Mouse (Mus musculus) CH12.LX (cell line): ENCODE results near the gene Npb. TPM values are rescaled to one million over a fixed set of nuclear protein-coding genes. Genes with fewer than 3 reads are reported as not detected.

Source experiments
- DNase-seq: peaks from one replicate; pipeline ENCODE4 v3.0.0-alpha.2; 2013; ENCODE audit errors: extremely low read depth
- H3K27ac ChIP-seq: 2 replicates; pipeline ENCODE4 v1.5.1; 2012; ENCODE audit warnings: low read depth, mild to moderate bottlenecking, control low read depth, moderate library complexity; ENCODE audit not compliant: insufficient read depth
- H3K27me3 ChIP-seq: replicated peaks from 2 replicates; pipeline ENCODE3; 2012; ENCODE audit warnings: inconsistent platforms
- H3K36me3 ChIP-seq, 2 experiments: replicated peaks in 1 of 2; 2 replicates each; pipeline versions ENCODE3 to v1.6.1; 2012; ENCODE audit warnings: inconsistent platforms in 1 of 2, low read length in 1 of 2, mild to moderate bottlenecking in 1 of 2, mixed read lengths in 1 of 2, moderate library complexity in 1 of 2; ENCODE audit not compliant: control insufficient read depth in 1 of 2, insufficient read depth in 1 of 2
- H3K4me1 ChIP-seq, 2 experiments: 2 replicates each; pipeline ENCODE4 v1.6.1; 2012; ENCODE audit warnings: inconsistent platforms in 1 of 2, moderate library complexity in 1 of 2; ENCODE audit not compliant: insufficient read depth in 2 of 2, control insufficient read depth in 1 of 2
- H3K4me2 ChIP-seq: 2 replicates; pipeline ENCODE4 v1.6.1; 2012; ENCODE audit warnings: low read depth, mild to moderate bottlenecking, control low read depth; ENCODE audit not compliant: poor library complexity, insufficient read depth, severe bottlenecking
- H3K4me3 ChIP-seq, 3 experiments: fragments of 150-350 bp in 1 of 3; sonication (generic) in 1 of 3; replicated peaks in 1 of 3; 2 replicates each; pipeline versions ENCODE3 to v1.5.1; 2011 to 2012; ENCODE audit warnings: low read depth in 2 of 3, low read length in 2 of 3, mild to moderate bottlenecking in 2 of 3, moderate library complexity in 2 of 3, control low read depth in 1 of 3, improper control_type of control experiment in 1 of 3, inconsistent platforms in 1 of 3, mixed read lengths in 1 of 3; ENCODE audit not compliant: poor library complexity in 1 of 3
- H3K79me2 ChIP-seq: replicated peaks from 2 replicates; pipeline ENCODE4 v1.6.1; 2012; ENCODE audit warnings: mild to moderate bottlenecking, moderate library complexity; ENCODE audit not compliant: control insufficient read depth, poor library complexity, insufficient read depth, severe bottlenecking; ENCODE audit errors: extremely low read depth
- H3K9ac ChIP-seq: 2 replicates; pipeline ENCODE4 v1.6.1; 2012; ENCODE audit warnings: low read depth, mild to moderate bottlenecking, control low read depth, moderate library complexity; ENCODE audit not compliant: insufficient read depth
- H3K9me3 ChIP-seq: replicated peaks from 2 replicates; pipeline ENCODE3; 2012; ENCODE audit warnings: low read length, inconsistent platforms, mixed read lengths
- CTCF ChIP-seq, 2 experiments: IDR thresholded peaks in 1 of 2; conservative IDR thresholded peaks in 1 of 2; 2 replicates each; pipeline ENCODE4 v1.5.1; 2011 to 2012; ENCODE audit warnings: low read depth in 2 of 2, low read length in 2 of 2, improper control_type of control experiment in 1 of 2, inconsistent platforms in 1 of 2, mild to moderate bottlenecking in 1 of 2, moderate library complexity in 1 of 2
- EP300 ChIP-seq: IDR thresholded peaks from 2 replicates; pipeline ENCODE4 v1.6.1; 2011; ENCODE audit warnings: low read length, improper control_type of control experiment
- JUN ChIP-seq: IDR thresholded peaks from 2 replicates; pipeline ENCODE4 v1.6.1; 2011; ENCODE audit warnings: low read depth, mild to moderate bottlenecking, low read length, improper control_type of control experiment, moderate library complexity; ENCODE audit not compliant: insufficient read depth
- MAFK ChIP-seq: IDR thresholded peaks from 2 replicates; pipeline ENCODE4 v1.6.1; 2011; ENCODE audit warnings: low read length, improper control_type of control experiment; ENCODE audit not compliant: insufficient replicate concordance
- MAZ ChIP-seq: IDR thresholded peaks from 2 replicates; pipeline ENCODE4 v1.6.1; 2012; ENCODE audit warnings: low read depth, mild to moderate bottlenecking, inconsistent platforms, low read length, improper control_type of control experiment, moderate library complexity
- NRF1 ChIP-seq: IDR thresholded peaks from 2 replicates; pipeline ENCODE4 v1.6.1; 2014; ENCODE audit warnings: low read depth, mild to moderate bottlenecking, inconsistent platforms, low read length, improper control_type of control experiment, moderate library complexity
- POLR2A ChIP-seq: IDR thresholded peaks from 2 replicates; pipeline ENCODE4 v1.6.1; 2011; ENCODE audit warnings: low read depth, mild to moderate bottlenecking, improper control_type of control experiment, low read length
- POLR2AphosphoS2 ChIP-seq: IDR thresholded peaks from 2 replicates; pipeline ENCODE4 v1.6.1; 2011; ENCODE audit warnings: low read depth, low read length, improper control_type of control experiment
- RAD21 ChIP-seq: IDR thresholded peaks from 2 replicates; pipeline ENCODE4 v1.6.1; 2011; ENCODE audit warnings: low read depth, mild to moderate bottlenecking, low read length, improper control_type of control experiment, moderate library complexity
- RCOR1 ChIP-seq: conservative IDR thresholded peaks from 2 replicates; pipeline ENCODE4 v1.6.1; 2012; ENCODE audit warnings: low read depth, mild to moderate bottlenecking, inconsistent platforms, low read length, improper control_type of control experiment
- SMC3 ChIP-seq: IDR thresholded peaks from 2 replicates; pipeline ENCODE4 v1.6.1; 2011; ENCODE audit warnings: low read depth, low read length, improper control_type of control experiment
- ZMIZ1 ChIP-seq: IDR thresholded peaks from 2 replicates; pipeline ENCODE4 v1.6.1; 2012; ENCODE audit warnings: low read depth, mild to moderate bottlenecking, inconsistent platforms, low read length, improper control_type of control experiment
- dilution Hi-C: fragments of 300-500 bp; cut with MboI; formaldehyde crosslinking; loops from 2 replicates; pipeline ENCODE4 v1.14.3; 2020; ENCODE audit warnings: low sequenced_read_pairs; ENCODE audit not compliant: extremely low pct_unique_long_range_greater_than_20kb, extremely low pct_ligation_motif_present
- in situ Hi-C: fragments of 300-500 bp; cut with MboI; formaldehyde crosslinking; loops from 3 replicates; pipeline ENCODE4 v1.14.3; 2019; ENCODE audit warnings: low sequenced_read_pairs, low pct_ligation_motif_present, low pct_unique_long_range_greater_than_20kb, mixed read lengths
- polyA plus RNA-seq: library from polyadenylated mRNA; unstranded; fragments of >175 nt; gene quantifications from 2 replicates; pipeline ENCODE4 v1.2.1, GENCODE M21; 2012; ENCODE audit warnings: low read depth; ENCODE audit not compliant: insufficient read length
- total RNA-seq, 2 experiments: library from RNA; depleted of rRNA; stranded (reverse); fragments of 300-350 nt in 1 of 2; fragments of >200 nt in 1 of 2; gene quantifications; 2 replicates each; pipeline ENCODE4 v1.2.3; 2012 to 2014

The Npb gene
- total and polyA plus RNA-seq, 3 experiments: 0.55 to 1.3 TPM; not detected in 1

GRCm38 (mm10) chr11:120577211-120578023 is 30.9 kb upstream of the Npb start:
- Histone ChIP-seq H3K9me3 (no peaks in the 10 kb centered on the region), H3K36me3 (peaks cover 32 to 46% of the 10 kb centered on the region in 2 experiments), H3K79me2 (peaks cover 34% of the 10 kb centered on the region), H3K27me3 (no peaks in the 10 kb centered on the region), H3K4me1 (peaks cover 11 to 62% of the 10 kb centered on the region in 2 experiments), H3K27ac (no peak overlapping the region), H3K9ac (no peak overlapping the region), H3K4me3 (no peak overlapping the region), H3K4me2 (no peak overlapping the region)
- dilution Hi-C loops: no loop called here
- in situ Hi-C loops: no loop called here
- no peak for TF ChIP-seq JUN
- TF ChIP-seq EP300: no peak
- no peak for TF ChIP-seq NRF1
- peak; percentile 39 for TF ChIP-seq POLR2AphosphoS2
- TF ChIP-seq RAD21: peak; percentile 28
- peak; percentile 85; the same call in 1 of the 2 replicates for TF ChIP-seq MAFK
- TF ChIP-seq SMC3: peak; percentile 67
- TF ChIP-seq RCOR1: no peak
- peak; percentile 63 to 71 for TF ChIP-seq CTCF (conservative IDR thresholded peaks at IDR 0.05 in 1 of 2, IDR thresholded peaks at IDR 0.05 in 1 of 2; ENCODE audit: low read depth in 2 of 2, low read length in 2 of 2)
- TF ChIP-seq POLR2A: peak; percentile 19; the same call in 1 of the 2 replicates
- TF ChIP-seq MAZ: 0 out of 2 replicates have a peak, but pooled peaks have one; percentile 24
- 0 out of 2 replicates have a peak, but pooled peaks have one; percentile 6 for TF ChIP-seq ZMIZ1
- peak; percentile 68 for DNase-seq

GRCm38 (mm10) chr11:120578024-120578693 is 30.1 kb upstream of the Npb start:
- no peak for DNase-seq
- Histone ChIP-seq H3K4me3 (no peak overlapping the region), H3K4me1 (peaks cover 11 to 66% of the 10 kb centered on the region in 2 experiments), H3K9ac (no peak overlapping the region), H3K9me3 (no peaks in the 10 kb centered on the region), H3K79me2 (peaks cover 32% of the 10 kb centered on the region), H3K27me3 (no peaks in the 10 kb centered on the region), H3K27ac (peak overlapping the region; percentile 5; the same call in 1 of the 2 replicates), H3K4me2 (no peak overlapping the region), H3K36me3 (peaks cover 32 to 46% of the 10 kb centered on the region in 2 experiments)
- TF ChIP-seq CTCF (conservative IDR thresholded peaks at IDR 0.05 in 1 of 2, IDR thresholded peaks at IDR 0.05 in 1 of 2; ENCODE audit: low read depth in 2 of 2, low read length in 2 of 2) (no peak), POLR2A (0 out of 2 replicates have a peak, but pooled peaks have one; percentile 12)
- in situ Hi-C loops: no loop called here
- dilution Hi-C loops: no loop called here
